Mouse (Mus musculus) G1E (cell line): ENCODE measurements around the gene Bid. TPM values are rescaled to one million over a fixed set of nuclear protein-coding genes. Genes with fewer than 3 reads are reported as not detected.
A peak's percentile ranks its signal among the peaks of the same experiment; 100 is the strongest.

ENCODE experiments used
- ATAC-seq: 2 replicates; pipeline ENCODE4 v1.8.0; 2016; ENCODE audit warnings: mild to moderate bottlenecking; ENCODE audit not compliant: insufficient number of reproducible peaks, poor library complexity, low FRiP score, severe bottlenecking; ENCODE audit errors: extremely low read depth
- DNase-seq: peaks from one replicate; pipeline ENCODE4 v3.0.0; 2012; ENCODE audit warnings: low spot score
- H3K27me3 ChIP-seq: 2 replicates; pipeline ENCODE4 v1.6.1; 2012; ENCODE audit warnings: mild to moderate bottlenecking, low read length, inconsistent platforms; ENCODE audit not compliant: insufficient read depth
- H3K36me3 ChIP-seq: replicated peaks from 2 replicates; pipeline ENCODE3; 2012; ENCODE audit warnings: mild to moderate bottlenecking, inconsistent platforms
- H3K4me1 ChIP-seq: 2 replicates; pipeline ENCODE4 v1.6.1; 2012; ENCODE audit warnings: low read depth, low read length, inconsistent platforms, mixed read lengths; ENCODE audit not compliant: insufficient read depth
- H3K4me3 ChIP-seq: 2 replicates; pipeline ENCODE4 v1.5.1; 2012; ENCODE audit warnings: low read depth, mild to moderate bottlenecking, inconsistent platforms, low read length, moderate library complexity, mixed read lengths
- H3K9me3 ChIP-seq: replicated peaks from 2 replicates; pipeline ENCODE4 v1.6.1; 2012; ENCODE audit warnings: inconsistent platforms
- CTCF ChIP-seq: IDR thresholded peaks from 2 replicates; pipeline ENCODE4 v1.5.1; 2012; ENCODE audit warnings: low read depth, low read length, inconsistent platforms, mixed read lengths
- GATA1 ChIP-seq: IDR thresholded peaks from 2 replicates; pipeline ENCODE4 v1.6.1; 2012; ENCODE audit warnings: borderline replicate concordance, low read length, inconsistent platforms, mixed read lengths
- GATA2 ChIP-seq: IDR thresholded peaks from 2 replicates; pipeline ENCODE4 v1.6.1; 2012; ENCODE audit warnings: low read depth, low read length, inconsistent platforms, borderline replicate concordance
- POLR2AphosphoS5 ChIP-seq: IDR thresholded peaks from 2 replicates; pipeline ENCODE4 v1.6.1; 2012; ENCODE audit warnings: low read depth, low read length, inconsistent platforms; ENCODE audit not compliant: insufficient replicate concordance
- TAL1 ChIP-seq: conservative IDR thresholded peaks from 2 replicates; pipeline ENCODE4 v1.6.1; 2012; ENCODE audit warnings: low read depth, low read length, inconsistent platforms, mixed read lengths
- polyA plus RNA-seq: library from polyadenylated mRNA; stranded (reverse); fragments of >175 nt; gene quantifications from 2 replicates; pipeline ENCODE4 v1.2.3, GENCODE M21; 2012
- total RNA-seq, 2 experiments: library from RNA; stranded (forward) in 1 of 2; stranded (reverse) in 1 of 2; fragments of 200-1000 nt in 1 of 2; fragments of >200 nt in 1 of 2; fragmentation: Nextera tagmentation in 1 of 2; gene quantifications; 2 replicates each; pipeline ENCODE4 v1.2.3; 2014 to 2017

The Bid gene
- total and polyA plus RNA-seq, 3 experiments: 34.1 to 64.3 (median 42.8) TPM

DNA sequence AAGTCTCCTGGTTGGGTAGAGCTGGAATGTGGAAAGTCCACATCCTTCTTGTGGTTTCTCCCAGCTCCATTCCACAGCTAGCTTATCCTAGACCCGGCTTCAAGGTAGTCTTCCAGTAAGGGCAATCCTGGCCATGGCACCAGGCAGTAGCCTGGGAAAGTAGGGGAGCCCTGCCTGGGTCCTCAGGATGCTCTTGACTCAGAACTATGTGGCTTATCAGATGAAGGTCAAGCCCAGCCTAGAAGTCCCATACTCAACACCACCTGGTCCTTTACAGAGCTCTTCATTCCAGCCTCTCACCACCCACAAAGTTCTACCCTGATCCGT, 1.0 kb downstream of the Bid start:
- Histone ChIP-seq H3K4me1 (peaks cover 69% of the 10 kb centered on the region), H3K27me3 (no peaks in the 10 kb centered on the region), H3K36me3 (peaks cover 45% of the 10 kb centered on the region), H3K4me3 (peak overlapping the region; percentile 91), H3K9me3 (no peaks in the 10 kb centered on the region)
- TF ChIP-seq GATA2: no peak
- no peak for TF ChIP-seq CTCF
- TF ChIP-seq TAL1: no peak
- TF ChIP-seq GATA1: no peak
- no peak for TF ChIP-seq POLR2AphosphoS5
- ATAC-seq (no peak), DNase-seq (no peak)

DNA sequence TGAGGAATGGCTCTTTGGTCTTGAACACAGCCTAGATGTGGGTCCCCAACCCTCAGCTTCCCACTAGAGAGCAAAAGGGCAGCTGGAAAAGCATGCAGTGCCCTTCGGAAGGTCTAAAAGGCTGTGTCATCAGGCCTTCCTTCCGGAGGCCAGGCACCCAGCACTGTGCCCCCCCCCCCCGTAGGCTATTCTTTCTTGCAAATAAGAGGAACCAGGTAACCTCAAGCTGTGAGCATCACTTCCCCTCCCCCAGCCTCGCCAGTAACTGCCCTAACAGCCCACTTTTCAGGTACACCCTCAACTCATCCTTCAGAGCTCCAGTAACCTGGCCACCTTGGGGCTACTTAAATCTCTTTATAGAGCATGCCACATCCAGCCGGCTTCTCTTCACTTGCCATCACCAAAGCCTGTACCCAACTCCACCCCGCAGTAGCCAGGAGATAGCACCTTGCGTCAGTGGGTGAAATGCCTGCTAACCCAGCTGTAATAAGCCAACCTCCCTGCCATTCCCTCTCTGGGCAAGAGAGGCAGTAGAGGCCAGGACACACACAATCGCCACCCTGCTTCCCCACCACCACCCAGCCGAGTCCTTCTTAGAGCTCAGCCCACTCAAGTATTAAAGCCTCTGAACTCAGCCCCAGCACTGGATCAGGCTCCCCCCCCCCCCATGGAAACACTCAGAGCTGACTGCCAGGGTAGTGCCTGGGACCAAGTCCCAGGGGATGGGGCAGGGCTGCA, 1.6 kb downstream of the Bid start:
- Histone ChIP-seq H3K4me1 (peaks cover 72% of the 10 kb centered on the region), H3K36me3 (peaks cover 50% of the 10 kb centered on the region), H3K4me3 (peak overlapping the region; percentile 91), H3K9me3 (no peaks in the 10 kb centered on the region), H3K27me3 (no peaks in the 10 kb centered on the region)
- DNase-seq: peak; percentile 80
- no peak for TF ChIP-seq TAL1
- TF ChIP-seq CTCF: no peak
- no peak for TF ChIP-seq GATA1
- TF ChIP-seq POLR2AphosphoS5: no peak
- no peak for TF ChIP-seq GATA2
- peak; percentile 59 for ATAC-seq

GRCm38 (mm10) chr6:120914533-120914910, 2.1 kb downstream of the Bid start:
- peak; percentile 44; the same call in 1 of the 2 replicates for TF ChIP-seq TAL1
- no peak for TF ChIP-seq GATA2
- no peak for DNase-seq
- no peaks in the 10 kb centered on the region for H3K27me3 ChIP-seq
- H3K9me3 ChIP-seq: no peaks in the 10 kb centered on the region
- peak overlapping the region; percentile 91 for H3K4me3 ChIP-seq
- no peak for ATAC-seq
- peaks cover 74% of the 10 kb centered on the region for H3K4me1 ChIP-seq
- H3K36me3 ChIP-seq: peaks cover 55% of the 10 kb centered on the region

GRCm38 (mm10) chr6:120913783-120914182, 2.9 kb downstream of the Bid start:
- peaks cover 72% of the 10 kb centered on the region for H3K4me1 ChIP-seq
- no peaks in the 10 kb centered on the region for H3K27me3 ChIP-seq
- no peak overlapping the region; the same call in 1 of the 2 replicates for H3K4me3 ChIP-seq
- ATAC-seq (no peak), DNase-seq (no peak)
- H3K9me3 ChIP-seq: no peaks in the 10 kb centered on the region
- H3K36me3 ChIP-seq: peaks cover 56% of the 10 kb centered on the region
- TF ChIP-seq POLR2AphosphoS5 (no peak), TAL1 (no peak), GATA1 (no peak)

DNA sequence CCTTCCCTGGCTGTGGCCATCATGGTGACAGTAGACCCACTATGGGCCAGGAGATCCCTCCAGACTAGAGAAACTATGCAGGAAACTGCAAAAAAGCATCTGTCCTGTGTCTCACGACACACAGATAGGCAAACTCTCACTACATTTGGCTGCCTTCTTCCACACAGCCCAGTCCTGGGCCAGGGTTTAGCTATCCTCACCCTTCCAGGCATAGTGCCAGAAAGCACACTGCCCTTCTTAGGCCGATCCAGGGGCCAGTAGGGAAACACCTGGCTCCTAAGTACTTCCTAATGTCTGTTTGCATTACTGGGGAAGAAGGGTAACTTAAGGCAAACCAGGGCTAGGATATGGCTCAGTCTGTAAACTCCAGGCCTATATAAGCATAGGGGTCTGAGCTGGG, 3.7 kb downstream of the Bid start:
- TF ChIP-seq GATA1: no peak
- no peak for TF ChIP-seq POLR2AphosphoS5
- TF ChIP-seq CTCF: no peak
- no peak for TF ChIP-seq TAL1
- no peak for TF ChIP-seq GATA2
- H3K27me3 ChIP-seq: no peaks in the 10 kb centered on the region
- H3K4me3 ChIP-seq: no peak overlapping the region; the same call in 1 of the 2 replicates
- ATAC-seq (no peak), DNase-seq (no peak)
- H3K36me3 ChIP-seq: peaks cover 57% of the 10 kb centered on the region
- no peaks in the 10 kb centered on the region for H3K9me3 ChIP-seq
- peaks cover 70% of the 10 kb centered on the region for H3K4me1 ChIP-seq

- no peaks in the 10 kb centered on the region for H3K9me3 ChIP-seq
- H3K4me3 ChIP-seq: no peak overlapping the region
- DNase-seq (no peak), ATAC-seq (no peak)
- no peaks in the 10 kb centered on the region for H3K27me3 ChIP-seq
- H3K36me3 ChIP-seq: peaks cover 73% of the 10 kb centered on the region
- H3K4me1 ChIP-seq: peaks cover 66% of the 10 kb centered on the region
- TF ChIP-seq GATA1: no peak
- TF ChIP-seq TAL1: no peak
- no peak for TF ChIP-seq CTCF
- no peak for TF ChIP-seq POLR2AphosphoS5
- no peak for TF ChIP-seq GATA2
These were observed 5.2 kb downstream of the Bid start for GRCm38 (mm10) chr6:120911213-120912007.
